Mouse (Mus musculus) embryonic facial prominence, embryonic 14.5 days (tissue): Measurements from ENCODE around the gene Zfp473. TPM values are rescaled to one million over a fixed set of nuclear protein-coding genes. Genes with fewer than 3 reads are reported as not detected.

Experiments used
- ATAC-seq: fragments of 200-750 bp; cut with Nextera tagmentation; 2 replicates; pipeline ENCODE4 v1.8.0; 2017; ENCODE audit warnings: low read depth, moderate number of reproducible peaks, moderate TSS enrichment
- DNase-seq: peaks from one replicate; pipeline ENCODE4 v3.0.0-alpha.2; 2015; ENCODE audit warnings: low spot score
- H3K27ac ChIP-seq: fragments of 300-500 bp; sonication (generic); replicated peaks from 2 replicates; pipeline ENCODE4 v1.5.1; 2014; ENCODE audit warnings: low read depth, mild to moderate bottlenecking, low read length, moderate library complexity
- H3K27me3 ChIP-seq: fragments of 300-500 bp; sonication (generic); replicated peaks from 2 replicates; pipeline ENCODE4 v1.6.1; 2014; ENCODE audit warnings: low read length; ENCODE audit not compliant: control insufficient read depth, insufficient read depth
- H3K36me3 ChIP-seq: fragments of 300-500 bp; sonication (generic); 2 replicates; pipeline ENCODE4 v1.6.1; 2014; ENCODE audit warnings: low read length, mixed read lengths; ENCODE audit not compliant: control insufficient read depth, insufficient read depth
- H3K4me1 ChIP-seq: fragments of 300-500 bp; sonication (generic); 2 replicates; pipeline ENCODE4 v1.6.1; 2014; ENCODE audit warnings: antibody characterized with exemption, low read length; ENCODE audit not compliant: control insufficient read depth, insufficient read depth
- H3K4me2 ChIP-seq: fragments of 300-500 bp; sonication (generic); 2 replicates; pipeline ENCODE4 v1.6.1; 2014; ENCODE audit warnings: low read depth, mild to moderate bottlenecking, low read length, moderate library complexity, mixed read lengths
- H3K4me3 ChIP-seq: fragments of 300-500 bp; sonication (generic); 2 replicates; pipeline ENCODE4 v1.5.1; 2014; ENCODE audit warnings: low read depth, mild to moderate bottlenecking, low read length
- H3K9ac ChIP-seq: fragments of 300-500 bp; sonication (generic); 2 replicates; pipeline ENCODE4 v1.6.1; 2014; ENCODE audit warnings: low read depth, mild to moderate bottlenecking, low read length, moderate library complexity, mixed read lengths
- H3K9me3 ChIP-seq: fragments of 300-500 bp; sonication (generic); 2 replicates; pipeline ENCODE4 v1.6.1; 2016; ENCODE audit warnings: low read length; ENCODE audit not compliant: control insufficient read depth
- WGBS: fragments of 180-500 bp; shearing (Covaris S2); extraction: QIAGEN DNeasy Blood & Tissue Kit; methylation state at CpG from one replicate; pipeline ENCODE4 v1.1.7; 2014; 5-methylcytosine and 5-hydroxymethylcytosine counted together
- polyA plus RNA-seq: library from polyadenylated mRNA; unstranded; fragments of >200 nt; fragmentation: Nextera tagmentation; extraction: Ambion mirVana; gene quantifications from 2 replicates; pipeline ENCODE4 v1.2.1, GENCODE M21; 2014

Gene Zfp473
- polyA plus RNA-seq, 1 experiment from 2014 or later, result 1.1 TPM

GRCm38 (mm10) chr7:44768129-44768528, 17.3 kb upstream of the Zfp473 start:
- no peak overlapping the region for H3K4me2 ChIP-seq
- H3K9ac ChIP-seq, result no peak overlapping the region
- ATAC-seq, result no peak
- H3K4me1 ChIP-seq, result no peaks in the 10 kb centered on the region
- no peaks in the 10 kb centered on the region for H3K9me3 ChIP-seq
- DNase-seq, result no peak
- whole genome bisulfite sequencing, result 75% methylated on average over 5 of the region's 5 CpGs
- no peaks in the 10 kb centered on the region for H3K27me3 ChIP-seq
- peaks cover 88% of the 10 kb centered on the region for H3K36me3 ChIP-seq
- no peak overlapping the region for H3K27ac ChIP-seq
- no peak overlapping the region for H3K4me3 ChIP-seq

DNA sequence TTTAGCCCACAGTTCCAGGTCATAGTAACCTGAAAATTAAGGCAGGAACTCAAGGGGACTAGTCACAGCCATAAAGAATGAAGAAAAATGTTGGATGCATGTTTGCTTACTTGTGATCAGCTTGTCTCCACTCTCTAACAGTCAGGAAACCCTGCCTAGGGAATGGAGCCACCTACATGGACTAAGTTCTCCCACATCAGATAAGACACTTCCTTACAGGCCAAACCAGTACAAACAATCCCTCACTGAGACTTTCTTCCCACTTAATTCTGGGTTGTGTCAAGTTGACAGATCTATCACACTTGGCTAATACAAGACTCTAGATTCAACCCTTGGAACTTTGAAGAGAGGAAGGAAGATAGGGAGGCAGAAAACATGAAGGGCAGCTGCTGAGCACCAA, 9.5 kb upstream of the Zfp473 start:
- DNase-seq, result no peak
- no peak for ATAC-seq
- H3K4me1 ChIP-seq, result no peaks in the 10 kb centered on the region
- no peak overlapping the region for H3K4me3 ChIP-seq
- no peak overlapping the region for H3K27ac ChIP-seq
- no peaks in the 10 kb centered on the region for H3K9me3 ChIP-seq
- no peak overlapping the region for H3K4me2 ChIP-seq
- no peaks in the 10 kb centered on the region for H3K27me3 ChIP-seq
- H3K9ac ChIP-seq, result no peak overlapping the region
- H3K36me3 ChIP-seq, result peaks cover 88% of the 10 kb centered on the region

- 87% methylated on average over 2 of the region's 2 CpGs for WGBS
- ATAC-seq, result no peak
- Histone ChIP-seq H3K9me3 (no peaks in the 10 kb centered on the region), H3K27ac (no peak overlapping the region), H3K36me3 (peaks cover 94% of the 10 kb centered on the region), H3K4me2 (no peak overlapping the region), H3K4me1 (no peaks in the 10 kb centered on the region), H3K9ac (no peak overlapping the region), H3K4me3 (no peak overlapping the region), H3K27me3 (no peaks in the 10 kb centered on the region)
- no peak for DNase-seq
Observed at GRCm38 (mm10) chr7:44757164-44757563, 6.3 kb upstream of the Zfp473 start.

DNA sequence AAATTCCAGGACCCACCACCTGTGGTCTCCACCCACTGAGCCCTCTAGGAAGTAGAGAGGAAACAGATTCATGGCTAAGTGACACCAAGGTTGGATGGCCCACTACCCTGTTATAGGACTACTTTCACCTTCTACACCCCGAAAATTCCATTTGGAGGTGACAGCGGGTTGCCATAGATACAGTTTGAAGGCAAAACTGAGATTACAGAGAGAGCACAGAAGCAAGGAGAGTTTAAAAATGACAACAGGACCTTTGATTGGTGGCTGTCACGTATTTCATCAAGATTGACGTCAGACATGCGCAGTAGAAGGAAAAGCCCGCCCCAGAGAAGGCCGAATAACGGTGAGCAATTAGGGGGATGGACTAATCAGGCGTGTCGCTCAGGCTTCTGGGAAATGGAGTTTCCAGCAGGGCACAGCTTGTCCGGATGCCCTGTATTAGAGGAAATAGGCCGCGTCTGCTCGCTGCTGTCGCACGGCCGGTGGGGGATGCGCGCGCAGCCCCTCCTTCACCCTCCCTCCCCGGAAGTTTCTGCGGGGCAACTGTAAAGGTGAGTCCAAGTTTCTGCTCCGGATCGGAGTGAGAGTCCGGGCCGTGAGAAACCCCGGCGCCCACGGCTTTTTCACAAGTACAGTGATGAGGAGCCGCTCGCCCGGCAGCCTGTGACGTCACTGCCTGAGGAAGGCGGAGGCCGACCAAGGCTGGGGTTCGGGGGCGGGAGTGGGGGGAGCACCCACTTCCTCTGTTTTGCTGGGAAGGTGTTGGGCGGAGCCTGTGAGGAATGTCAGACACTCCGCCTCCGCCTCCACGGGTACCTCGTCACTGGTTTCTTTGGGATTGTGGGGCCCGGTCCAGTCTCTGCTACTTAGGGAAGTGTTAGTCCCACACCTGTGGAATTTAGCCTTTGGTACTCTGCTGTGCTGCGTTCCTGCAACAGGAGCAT, 2.5 kb downstream of the Zfp473 start, which contains the start of gene Vrk3:
Gene Vrk3, plus strand, starts transcription at position 313 of the 944 bp plus-strand sequence.
- whole genome bisulfite sequencing, result under 1% methylated on average over 43 of the region's 44 CpGs
- peaks cover 15% of the 10 kb centered on the region for H3K4me1 ChIP-seq
- ATAC-seq, result peak; percentile 98
- H3K27ac ChIP-seq, result peak within 1 kb of the TSS; percentile 87
- DNase-seq, result peak; percentile 99
- H3K9me3 ChIP-seq, result no peaks in the 10 kb centered on the region
- H3K36me3 ChIP-seq, result peaks cover 16% of the 10 kb centered on the region; the same call in 1 of the 2 replicates
- H3K9ac ChIP-seq, result peak within 1 kb of the TSS; percentile 68
- peak within 1 kb of the TSS; percentile 70 for H3K4me2 ChIP-seq
- no peaks in the 10 kb centered on the region for H3K27me3 ChIP-seq
- peak within 1 kb of the TSS; percentile 60 for H3K4me3 ChIP-seq

DNA sequence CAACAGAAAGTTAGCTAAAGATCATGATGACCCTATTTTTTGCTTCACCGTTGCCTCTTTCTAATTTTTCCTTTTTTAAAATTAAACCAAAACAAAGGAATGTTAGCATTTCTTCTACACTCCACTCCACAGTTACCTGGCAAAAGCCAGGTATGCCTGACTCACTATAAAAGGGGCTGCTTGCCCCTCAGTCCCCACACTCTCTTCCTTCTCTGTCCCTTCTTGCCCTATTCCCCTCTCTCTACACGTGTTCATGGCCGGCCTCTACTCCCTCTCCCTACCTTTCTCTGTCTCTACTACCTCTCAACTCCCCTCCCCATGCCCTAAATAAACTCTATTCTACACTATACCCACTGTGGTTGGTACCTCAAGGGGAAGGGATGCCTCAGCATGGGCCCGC, 3.7 kb downstream of the Zfp473 start:
- Histone ChIP-seq H3K9me3 (no peaks in the 10 kb centered on the region), H3K4me2 (peak overlapping the region; percentile 70), H3K4me3 (no peak overlapping the region), H3K27me3 (no peaks in the 10 kb centered on the region), H3K36me3 (peaks cover 3% of the 10 kb centered on the region; the same call in 1 of the 2 replicates), H3K9ac (no peak overlapping the region), H3K27ac (no peak overlapping the region), H3K4me1 (peaks cover 15% of the 10 kb centered on the region)
- ATAC-seq (no peak), DNase-seq (no peak)
- 63% methylated on average over 4 of the region's 4 CpGs for WGBS

DNA sequence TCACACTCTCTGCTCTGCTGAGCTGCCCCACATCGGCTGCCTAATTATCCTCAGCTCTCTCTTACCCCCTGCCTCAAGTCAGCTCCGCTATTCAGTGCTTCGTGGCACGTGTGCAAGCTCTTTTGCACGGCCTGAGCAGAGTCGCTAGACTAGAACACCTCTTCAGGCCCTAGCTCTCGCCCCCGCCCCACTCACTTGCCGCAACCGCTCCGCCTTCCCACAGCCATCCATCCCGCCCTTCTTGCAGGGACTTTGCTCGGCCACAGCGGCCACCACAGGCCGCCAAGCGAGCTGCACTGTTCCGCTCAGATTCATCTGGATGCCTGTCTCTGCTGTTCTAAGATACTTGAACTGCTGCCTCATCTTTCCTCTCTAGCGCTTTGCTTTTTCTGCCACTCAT, 5.8 kb downstream of the Zfp473 start:
- peak; percentile 69 for ATAC-seq
- H3K27ac ChIP-seq, result no peak overlapping the region
- peak overlapping the region; percentile 64 for H3K4me2 ChIP-seq
- no peaks in the 10 kb centered on the region for H3K27me3 ChIP-seq
- peak overlapping the region; percentile 55 for H3K9ac ChIP-seq
- H3K9me3 ChIP-seq, result no peaks in the 10 kb centered on the region
- peaks cover 15% of the 10 kb centered on the region for H3K4me1 ChIP-seq
- peak; percentile 90 for DNase-seq
- 0% methylated on average over 18 of the region's 18 CpGs for WGBS
- H3K36me3 ChIP-seq, result no peaks in the 10 kb centered on the region
- H3K4me3 ChIP-seq, result peak overlapping the region; percentile 42

DNA sequence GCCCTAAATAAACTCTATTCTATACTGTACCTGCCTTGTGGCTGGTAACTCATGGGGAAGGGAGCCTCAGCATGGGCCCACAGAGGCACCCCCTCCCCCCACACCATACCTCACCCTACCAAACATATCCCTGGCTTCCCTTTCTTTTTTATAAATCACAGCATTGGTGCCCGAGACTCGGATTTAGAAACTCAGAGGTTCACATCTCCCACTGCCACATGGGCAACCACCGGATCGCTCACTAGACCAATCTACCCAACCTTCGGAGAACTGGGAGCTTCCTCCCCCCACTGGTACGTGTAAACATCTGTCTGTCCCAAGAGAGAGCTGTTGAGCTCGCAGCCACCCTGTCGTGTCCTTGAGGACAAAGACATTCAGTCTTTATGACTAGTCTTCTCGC, 6.6 kb downstream of the Zfp473 start:
- Histone ChIP-seq H3K4me2 (peak overlapping the region; percentile 64), H3K27me3 (no peaks in the 10 kb centered on the region), H3K27ac (no peak overlapping the region), H3K9me3 (no peaks in the 10 kb centered on the region), H3K4me1 (peaks cover 15% of the 10 kb centered on the region), H3K4me3 (peak overlapping the region; percentile 42), H3K9ac (peak overlapping the region; percentile 55), H3K36me3 (no peaks in the 10 kb centered on the region)
- no peak for ATAC-seq
- WGBS, result 35% methylated on average over 9 of the region's 9 CpGs
- DNase-seq, result no peak

- Histone ChIP-seq H3K9ac (no peak overlapping the region), H3K4me3 (no peak overlapping the region), H3K4me1 (peaks cover 6% of the 10 kb centered on the region; the same call in 1 of the 2 replicates), H3K27ac (no peak overlapping the region), H3K27me3 (no peaks in the 10 kb centered on the region), H3K4me2 (no peak overlapping the region), H3K36me3 (no peaks in the 10 kb centered on the region), H3K9me3 (no peaks in the 10 kb centered on the region)
- WGBS, result 73% methylated on average over 8 of the region's 8 CpGs
- DNase-seq (no peak), ATAC-seq (no peak)
Observed at GRCm38 (mm10) chr7:44741361-44741760, 9.5 kb downstream of the Zfp473 start.
